Mouse (Mus musculus): ENCODE measurements around the gene Auts2.

- TF ChIP-seq CTCF (conservative IDR thresholded peaks at IDR 0.05; ENCODE audit: insufficient read depth, insufficient read length, low read depth, low read length) = no peak
- no peak for TF ChIP-seq POLR2A (IDR thresholded peaks at IDR 0.05; ENCODE audit: low read depth, low read length)
These were observed 830.7 kb downstream of the Auts2 start for GRCm38 (mm10) chr5:131712441-131712840.

Data from kidney, adult 2 months (tissue).